Mouse (Mus musculus) brain, embryonic 14.5 days (tissue): Measurements from ENCODE around the gene Pcare. TPM values are rescaled to one million over a fixed set of nuclear protein-coding genes. Genes with fewer than 3 reads are reported as not detected.

Experiments used
- DNase-seq: peaks from one replicate; pipeline ENCODE4 v3.0.0-alpha.2; 2011; ENCODE audit warnings: low read depth
- CTCF ChIP-seq: fragments of 200-500 bp; IDR thresholded peaks from 2 replicates; pipeline ENCODE4 v1.5.1; 2012; ENCODE audit warnings: inconsistent platforms, mild to moderate bottlenecking, moderate library complexity, borderline replicate concordance; ENCODE audit not compliant: insufficient read depth, insufficient read length; ENCODE audit errors: extremely low read depth
- POLR2A ChIP-seq: fragments of 200-500 bp; IDR thresholded peaks from 2 replicates; pipeline ENCODE4 v1.6.1; 2012; ENCODE audit warnings: mild to moderate bottlenecking, inconsistent platforms, borderline replicate concordance; ENCODE audit not compliant: poor library complexity, insufficient read depth, insufficient read length, severe bottlenecking; ENCODE audit errors: extremely low read depth
- polyA plus RNA-seq: library from polyadenylated mRNA; depleted of rRNA; stranded (reverse); fragments of >200 nt; gene quantifications from 2 replicates; pipeline ENCODE4 v1.2.3, GENCODE M21; 2012

Gene Pcare
- polyA plus RNA-seq, 1 experiment, result not detected

GRCm38 (mm10) chr17:71717881-71718625 lies 34.6 kb downstream of the Pcare start:
- no peak for TF ChIP-seq CTCF
- TF ChIP-seq POLR2A, result no peak
- no peak for DNase-seq

DNA sequence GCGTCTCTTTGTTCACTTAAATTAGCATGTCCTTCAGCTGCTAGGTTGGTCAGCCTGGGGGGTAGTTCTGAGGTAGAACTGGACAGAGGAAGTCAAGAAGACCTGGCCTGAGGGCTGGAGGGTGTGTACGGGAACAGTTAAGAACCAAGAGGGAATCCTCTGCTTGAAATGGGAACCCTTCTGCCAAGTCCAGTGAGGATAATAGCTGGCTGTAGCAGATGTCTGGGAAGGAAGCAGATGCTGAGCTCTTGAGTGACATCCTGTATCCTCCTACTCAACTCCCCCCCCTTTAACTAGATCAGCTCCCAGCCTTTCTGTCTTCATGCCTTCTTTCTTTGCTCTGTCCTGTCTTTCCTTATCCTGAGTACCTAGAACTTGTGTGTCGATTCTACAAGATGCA lies 37.7 kb downstream of the Pcare start:
- DNase-seq, result no peak
- no peak for TF ChIP-seq POLR2A
- TF ChIP-seq CTCF, result no peak

DNA sequence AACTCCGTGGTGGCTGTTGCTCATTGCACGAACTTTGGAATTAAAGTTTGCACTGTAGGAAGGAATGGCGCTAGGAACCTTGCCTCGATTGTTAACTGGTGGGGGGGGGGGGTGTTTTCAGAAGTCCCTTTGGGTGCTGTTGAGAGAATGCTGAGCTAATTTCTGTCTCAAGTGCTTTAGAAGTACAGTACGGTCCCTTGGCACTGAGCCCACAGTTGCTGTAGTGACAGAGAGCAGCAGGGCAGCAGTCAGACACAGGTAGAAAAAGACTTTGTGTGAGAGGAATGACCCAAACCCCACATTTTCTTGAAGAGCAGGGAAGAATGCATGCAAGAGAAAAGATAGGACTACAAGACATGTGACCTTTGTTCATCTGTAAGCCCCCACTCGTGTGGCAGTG lies 40.4 kb downstream of the Pcare start:
- DNase-seq, result peak; percentile 19
- no peak for TF ChIP-seq POLR2A
- no peak for TF ChIP-seq CTCF

GRCm38 (mm10) chr17:71707715-71708114 lies 45.0 kb downstream of the Pcare start:
- peak; percentile 60 for DNase-seq
- no peak for TF ChIP-seq CTCF
- TF ChIP-seq POLR2A, result no peak

DNA sequence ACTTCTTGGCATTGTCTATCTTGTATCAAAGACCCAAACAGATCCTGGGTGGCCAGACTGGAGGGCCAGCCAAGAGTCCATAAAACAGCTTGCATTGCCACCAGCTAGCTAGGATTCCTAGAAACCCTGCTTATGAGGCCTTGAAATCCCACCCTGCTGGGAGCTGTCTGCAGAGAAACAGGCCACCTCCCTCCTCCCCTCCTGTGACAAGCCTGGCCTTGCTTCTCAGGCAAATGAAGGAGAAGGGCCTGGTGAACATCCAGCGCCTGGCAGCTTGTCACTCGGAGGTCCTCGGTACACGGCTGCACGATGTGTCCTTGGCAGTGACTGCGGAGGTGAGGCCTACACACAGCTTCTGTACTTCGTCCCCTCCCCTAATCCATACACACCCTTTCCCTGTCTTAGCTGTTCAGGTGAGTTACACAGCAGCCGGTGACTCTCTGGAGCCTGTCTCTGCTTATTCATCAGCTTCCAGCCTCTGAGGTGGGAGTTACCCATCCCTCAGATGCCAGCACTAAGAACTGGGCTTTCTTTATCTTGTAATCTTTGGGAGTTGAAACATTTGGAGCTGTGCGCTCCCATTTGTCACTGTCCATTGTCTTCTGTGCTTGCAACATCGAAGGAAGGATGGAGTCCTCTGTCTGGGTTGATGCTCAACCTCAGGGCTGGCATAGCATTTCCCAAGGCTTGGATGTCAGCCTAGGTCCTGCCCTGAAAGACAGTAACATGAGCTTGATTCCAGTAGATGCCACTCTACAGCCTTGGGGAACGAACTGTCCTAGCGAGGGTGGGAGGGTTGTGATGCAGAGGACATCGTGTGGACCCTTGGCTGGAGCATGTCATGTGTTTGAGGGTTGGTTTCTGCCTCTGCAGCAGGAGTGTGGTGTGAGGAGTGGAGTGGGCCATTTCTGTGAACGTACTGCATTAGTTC lies 46.9 kb downstream of the Pcare start:
- no peak for DNase-seq
- no peak for TF ChIP-seq CTCF
- no peak for TF ChIP-seq POLR2A

DNA sequence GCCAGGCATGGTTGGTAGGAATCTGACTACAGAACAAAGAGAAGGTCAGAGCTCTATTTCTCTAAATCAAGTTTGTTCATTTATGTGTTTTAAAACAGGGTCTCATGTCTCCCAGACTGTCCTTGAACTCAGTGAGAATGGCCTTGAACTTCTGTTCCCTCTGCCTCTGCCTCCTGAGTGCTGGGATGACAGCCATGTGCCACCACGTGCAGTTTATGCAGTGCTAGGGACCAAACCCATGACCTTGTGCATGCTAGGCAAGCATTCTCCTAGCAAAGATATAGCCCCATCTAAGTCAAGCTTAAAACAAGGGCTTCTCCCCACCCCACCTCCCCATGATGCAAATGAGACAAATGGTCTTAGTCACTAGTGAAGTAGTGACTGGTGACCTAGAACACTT lies 47.6 kb downstream of the Pcare start:
- TF ChIP-seq CTCF (no peak), POLR2A (no peak)
- DNase-seq, result no peak

DNA sequence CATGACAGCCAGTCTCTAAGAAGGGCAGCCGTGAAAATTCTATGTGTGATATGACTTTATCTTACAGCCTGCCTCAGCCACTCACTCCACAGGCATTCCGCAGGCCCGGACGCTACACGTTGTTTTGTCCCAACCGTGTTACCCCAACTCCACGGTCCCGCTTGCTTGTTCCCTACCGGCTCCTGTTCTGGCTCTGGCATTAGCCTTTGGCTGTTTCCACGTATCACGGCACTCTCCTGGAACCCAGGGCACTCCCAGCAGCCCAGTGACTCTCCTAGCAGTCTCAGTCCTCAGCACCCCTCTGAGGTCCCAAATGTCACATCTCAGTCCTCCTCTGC lies 54.1 kb downstream of the Pcare start:
- DNase-seq, result no peak
- TF ChIP-seq POLR2A, result no peak
- TF ChIP-seq CTCF, result no peak

GRCm38 (mm10) chr17:71697896-71698618 lies 54.6 kb downstream of the Pcare start:
- no peak for DNase-seq
- TF ChIP-seq CTCF (no peak), POLR2A (no peak)

DNA sequence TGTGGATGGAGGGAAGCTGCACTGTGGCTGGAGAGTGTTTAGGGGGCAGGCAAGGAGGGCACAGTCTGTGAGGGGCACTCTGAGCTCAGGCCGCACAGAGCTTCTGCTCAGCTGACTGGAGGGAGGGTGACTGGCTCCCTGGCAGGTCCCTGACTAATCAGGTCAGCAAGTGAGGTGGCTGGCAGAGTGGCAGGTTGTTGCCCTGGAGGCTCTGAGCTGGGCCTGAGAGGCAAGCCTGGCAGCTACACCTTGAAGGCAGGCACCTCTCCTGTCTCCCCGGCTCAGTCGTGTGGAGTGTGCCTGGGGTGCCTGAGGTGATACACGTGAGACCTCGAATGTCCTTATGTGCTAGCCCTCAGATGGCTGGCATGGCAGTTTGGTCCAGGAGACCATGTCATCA lies 56.3 kb downstream of the Pcare start:
- DNase-seq, result no peak
- TF ChIP-seq POLR2A (no peak), CTCF (no peak)

DNA sequence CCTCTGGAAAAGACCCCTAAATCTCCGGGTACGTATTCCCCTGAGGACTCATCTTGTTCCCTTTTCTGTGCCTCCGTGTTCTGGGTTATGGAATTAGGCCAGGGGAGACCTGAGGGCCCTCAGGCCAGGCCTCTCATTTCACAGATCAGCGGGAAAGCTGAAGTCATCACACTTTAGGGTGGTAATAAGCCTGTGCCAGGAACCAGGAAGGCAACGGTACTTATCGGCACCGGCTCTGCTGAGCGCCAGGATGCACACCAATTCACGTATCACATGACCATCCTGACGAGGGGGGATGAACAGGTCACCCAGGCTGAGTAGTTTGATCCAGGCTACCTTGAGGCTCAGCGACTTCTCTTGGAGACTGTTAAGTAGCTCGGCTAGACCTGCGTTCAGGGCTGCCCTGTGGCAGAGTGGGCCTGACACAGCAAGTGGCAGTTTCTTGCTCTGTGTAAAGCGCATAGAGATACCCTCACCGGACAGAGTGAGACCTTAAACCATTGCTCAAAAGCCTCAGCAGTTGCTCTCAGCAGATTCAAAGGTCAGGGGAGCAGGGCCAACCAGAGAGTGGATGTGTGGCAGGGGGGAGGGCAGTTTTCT lies 56.9 kb downstream of the Pcare start:
- DNase-seq, result no peak
- TF ChIP-seq POLR2A (no peak), CTCF (no peak)

DNA sequence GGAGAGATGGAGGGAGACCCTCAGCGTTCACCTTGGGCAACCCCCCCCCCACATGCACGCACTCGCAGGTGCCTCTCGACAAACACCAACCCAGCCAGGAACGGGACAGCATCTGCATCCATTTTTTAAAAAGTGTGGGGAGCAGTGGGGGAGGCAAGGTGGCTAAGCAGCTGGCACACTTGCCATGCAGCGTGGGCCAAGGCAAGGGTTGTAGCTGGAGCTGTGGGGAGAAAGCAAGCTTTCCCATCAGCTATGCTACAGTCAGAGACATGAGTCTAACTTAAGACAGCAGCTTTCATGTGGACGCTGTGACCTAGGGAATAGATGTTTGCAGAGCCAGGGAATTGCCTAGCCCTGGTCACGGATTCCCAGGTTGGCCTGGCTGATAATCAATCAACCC lies 57.5 kb downstream of the Pcare start:
- DNase-seq, result no peak

More for the DNA sequence above, 57.5 kb downstream of the Pcare start:
- TF ChIP-seq POLR2A (no peak), CTCF (no peak)
